Mouse (Mus musculus): Measurements from ENCODE around the gene Mast3. TPM values are rescaled to one million over a fixed set of nuclear protein-coding genes. Genes with fewer than 3 reads are reported as not detected.
A peak's percentile ranks its signal among the peaks of the same experiment; 100 is the strongest.
"Not testable (repeated sequence)": the region's sequence is repeated elsewhere in the genome, so short reads cannot be mapped to it uniquely, and the experiment has no call there.

The Mast3 gene
- polyA plus RNA-seq, 1 experiment: 178 TPM

DNA sequence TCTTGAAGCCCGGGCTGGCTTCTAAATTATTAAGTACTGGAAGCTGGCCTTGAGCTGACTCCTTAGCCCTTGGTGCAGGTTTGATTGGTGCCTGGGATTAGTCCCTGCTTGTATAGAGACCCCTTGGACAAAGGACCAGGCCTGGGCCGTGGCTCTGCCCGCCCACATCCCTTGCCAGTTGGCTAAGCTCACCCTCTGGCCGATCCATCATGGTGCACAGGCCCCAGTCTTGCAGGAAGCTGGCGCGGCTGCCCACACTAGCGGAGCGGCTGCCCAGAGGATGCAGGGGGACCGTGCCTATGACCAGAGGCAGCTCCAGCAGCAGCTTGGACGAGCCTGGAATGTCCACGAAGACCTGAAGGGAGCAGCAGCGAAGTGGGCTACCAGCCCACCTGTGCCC, 31.8 kb upstream of the Mast3 start:
- DNase-seq (ENCODE audit: extremely low spot score in 1 of 2, low spot score in 1 of 2): no peak

DNA sequence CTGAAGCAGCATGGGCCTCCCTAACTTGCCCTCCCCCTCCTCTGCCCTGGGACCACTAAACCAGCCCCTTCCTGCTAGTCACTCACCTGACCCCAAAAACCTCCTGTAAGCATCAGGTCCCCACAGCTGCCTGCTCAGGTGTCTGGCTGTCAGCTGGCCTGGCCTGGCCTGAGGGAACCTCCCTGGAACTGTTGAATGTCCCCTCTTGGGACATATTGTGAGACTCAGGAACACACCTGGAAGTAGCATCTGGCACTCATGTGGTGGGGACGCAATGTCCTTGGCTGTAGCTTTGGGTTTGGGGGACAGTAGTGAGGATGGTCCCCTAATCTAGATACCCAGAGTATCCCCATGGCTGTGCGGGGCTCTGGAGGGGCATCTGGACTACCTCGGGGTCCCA, 29.2 kb upstream of the Mast3 start:
- no peak for DNase-seq (ENCODE audit: extremely low spot score in 1 of 2, low spot score in 1 of 2)

DNA sequence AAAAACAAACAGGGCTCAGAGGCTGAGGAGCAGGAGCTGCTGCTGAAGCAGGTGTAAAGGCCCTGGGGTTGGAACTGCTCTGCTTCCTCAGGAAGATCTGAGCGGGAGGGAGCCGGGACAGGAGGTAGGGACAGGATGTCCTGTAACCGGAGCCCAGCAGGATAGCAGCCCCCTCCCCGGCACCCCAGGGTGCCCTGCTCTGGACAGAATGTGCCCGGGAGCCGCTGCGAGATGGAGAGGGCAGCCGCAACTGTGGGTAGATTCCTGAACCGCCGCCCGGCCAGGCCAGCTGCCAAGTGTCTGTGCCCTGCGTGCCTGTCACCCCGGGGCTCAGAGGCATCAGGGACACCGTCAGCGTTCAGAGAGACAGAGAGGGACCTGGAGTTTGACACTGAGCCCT, 28.7 kb upstream of the Mast3 start:
- DNase-seq (ENCODE audit: extremely low spot score in 1 of 2, low spot score in 1 of 2): no peak

DNA sequence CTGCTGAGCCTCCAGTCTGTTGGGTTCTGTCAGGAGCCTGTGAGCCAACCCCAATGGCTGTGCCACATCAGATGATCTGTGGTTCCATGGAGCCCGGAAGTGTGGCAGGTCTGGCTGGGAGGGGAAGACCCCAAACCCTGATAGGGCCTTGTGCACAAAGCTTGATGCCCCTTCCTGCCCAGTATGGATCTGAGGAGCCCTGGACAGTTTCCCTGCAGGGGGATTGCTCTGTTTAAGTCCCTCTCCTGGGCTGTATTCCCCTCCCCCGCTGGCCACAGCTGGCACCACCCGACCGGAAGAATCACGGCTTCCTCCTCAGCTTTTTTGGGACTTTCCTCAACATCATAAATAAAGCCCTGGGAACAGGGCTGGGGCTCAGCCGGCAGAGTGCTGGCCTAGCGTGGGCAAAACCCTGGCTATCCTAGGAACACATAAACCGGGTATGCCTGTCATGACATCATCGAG, 28.2 kb upstream of the Mast3 start:
- DNase-seq (ENCODE audit: extremely low spot score in 1 of 2, low spot score in 1 of 2): no peak

DNA sequence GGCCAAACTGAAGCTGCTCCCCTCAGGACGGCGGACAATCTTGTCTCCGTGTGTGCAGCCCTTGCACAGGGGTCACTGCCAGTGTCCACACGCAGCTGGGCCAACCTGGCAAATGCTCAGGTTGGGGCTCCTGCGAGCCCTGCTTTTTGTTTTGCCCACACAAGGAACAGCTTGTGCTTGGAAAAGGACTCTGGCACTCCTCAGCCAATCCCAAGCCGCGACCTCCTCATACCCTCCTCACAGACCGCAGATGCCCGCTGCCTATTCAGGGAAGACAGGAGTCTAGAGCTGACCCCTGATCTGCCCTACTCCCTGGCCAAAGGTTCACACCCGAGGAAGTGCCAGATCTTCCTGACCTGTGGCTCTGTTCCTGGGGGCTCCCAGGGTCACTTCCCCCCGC, 27.5 kb upstream of the Mast3 start:
- no peak for DNase-seq (ENCODE audit: extremely low spot score in 1 of 2, low spot score in 1 of 2)

DNA sequence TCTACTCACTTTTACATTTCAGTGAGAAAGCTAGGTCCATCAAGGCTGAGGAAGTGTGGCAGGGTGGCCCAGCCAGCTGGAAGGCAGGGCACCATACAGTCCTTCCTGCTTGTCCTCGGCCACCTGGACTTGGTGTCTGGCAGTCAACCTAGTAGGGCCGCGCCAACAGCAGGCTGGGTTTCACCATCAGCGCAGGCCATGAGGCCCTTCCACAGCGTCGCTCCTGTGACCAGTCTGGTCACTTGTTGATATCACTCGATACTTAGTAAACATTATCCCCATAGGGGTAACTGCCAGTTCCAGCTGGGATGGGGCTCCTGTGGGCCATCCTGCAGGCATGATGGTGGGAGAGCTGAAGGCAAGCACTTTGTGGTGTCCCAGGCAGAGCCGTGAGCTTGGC, 26.7 kb upstream of the Mast3 start:
- no peak for DNase-seq (ENCODE audit: extremely low spot score in 1 of 2, low spot score in 1 of 2)

DNA sequence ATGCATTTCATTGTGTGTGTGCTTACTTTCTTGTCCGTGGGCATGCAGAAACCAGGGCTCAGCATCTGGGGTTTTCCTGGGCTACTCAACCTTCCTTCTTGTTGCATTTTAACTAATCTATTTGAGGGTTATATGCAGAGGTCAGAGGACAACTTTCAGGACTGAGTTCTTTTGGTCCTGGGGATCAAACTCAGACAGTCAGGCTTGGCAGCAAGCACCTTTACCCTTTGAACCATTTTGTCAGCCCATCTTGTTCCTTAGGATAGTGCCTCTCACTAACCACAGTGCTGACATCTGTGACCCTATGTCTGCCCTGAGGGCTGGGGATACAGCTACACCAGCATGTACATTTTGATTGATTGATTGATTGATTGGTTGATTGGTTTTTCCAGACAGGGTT, 22.9 kb upstream of the Mast3 start:
- no peak for DNase-seq (ENCODE audit: extremely low spot score in 1 of 2, low spot score in 1 of 2)

DNA sequence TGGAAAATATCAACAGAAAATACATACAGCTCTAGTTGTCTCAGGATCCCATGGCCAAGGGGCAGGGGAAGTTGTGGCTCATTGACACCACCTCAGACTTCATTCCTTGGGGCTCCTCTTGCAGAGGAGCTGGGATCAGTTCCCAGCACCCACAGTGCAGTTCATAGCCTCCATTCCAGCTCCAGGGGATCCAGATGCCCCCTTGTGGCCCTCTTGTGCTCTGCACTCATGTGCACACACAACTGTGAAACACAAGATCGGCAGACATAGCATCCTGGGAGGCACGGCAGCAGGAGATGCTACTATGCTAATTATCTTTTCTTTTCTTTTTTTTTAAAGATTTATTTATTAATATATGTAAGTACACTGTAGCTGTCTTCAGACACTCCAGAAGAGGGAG, 22.2 kb upstream of the Mast3 start:
- no peak for DNase-seq (ENCODE audit: extremely low spot score in 1 of 2, low spot score in 1 of 2)

DNA sequence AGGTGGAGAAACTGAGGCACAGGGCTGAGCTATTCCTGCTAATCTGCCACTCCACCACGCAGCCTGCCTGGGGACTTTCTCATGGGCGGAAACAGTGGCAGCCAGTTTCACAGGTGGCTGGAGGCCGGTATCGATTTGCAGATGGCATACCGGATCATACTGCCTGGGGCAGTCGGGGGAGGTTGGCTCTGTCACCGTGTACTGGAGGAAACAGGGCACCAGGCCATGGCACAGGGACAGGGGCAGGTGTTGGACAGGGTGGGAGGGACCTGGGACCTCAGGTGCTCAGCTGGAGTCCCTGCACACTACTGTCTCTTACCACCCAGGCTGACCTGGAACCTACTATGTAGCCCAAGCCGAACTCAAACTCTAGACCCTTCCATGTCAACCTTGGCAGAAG, 21.0 kb upstream of the Mast3 start:
- no peak for DNase-seq (ENCODE audit: extremely low spot score in 1 of 2, low spot score in 1 of 2)

DNA sequence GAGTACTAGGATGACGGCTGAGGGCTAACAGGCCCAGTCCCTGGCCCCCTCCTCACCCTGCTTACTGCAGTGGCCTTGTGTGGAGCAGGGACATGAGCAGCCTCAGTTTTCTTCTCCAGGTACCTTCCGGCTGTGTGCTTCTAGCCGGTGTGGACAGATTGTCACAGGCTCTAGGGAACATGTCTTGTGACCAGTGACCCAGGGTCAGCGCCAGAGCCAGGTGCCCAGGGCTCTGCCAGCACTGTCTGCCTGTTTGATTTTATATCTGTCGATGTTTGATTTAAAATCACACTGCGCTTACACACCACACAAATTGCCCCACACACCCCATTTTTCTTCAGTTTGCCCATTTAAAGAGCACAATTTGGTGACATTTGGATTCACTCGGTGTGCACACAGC, 18.9 kb upstream of the Mast3 start:
- no peak for DNase-seq (ENCODE audit: extremely low spot score in 1 of 2, low spot score in 1 of 2)

DNA sequence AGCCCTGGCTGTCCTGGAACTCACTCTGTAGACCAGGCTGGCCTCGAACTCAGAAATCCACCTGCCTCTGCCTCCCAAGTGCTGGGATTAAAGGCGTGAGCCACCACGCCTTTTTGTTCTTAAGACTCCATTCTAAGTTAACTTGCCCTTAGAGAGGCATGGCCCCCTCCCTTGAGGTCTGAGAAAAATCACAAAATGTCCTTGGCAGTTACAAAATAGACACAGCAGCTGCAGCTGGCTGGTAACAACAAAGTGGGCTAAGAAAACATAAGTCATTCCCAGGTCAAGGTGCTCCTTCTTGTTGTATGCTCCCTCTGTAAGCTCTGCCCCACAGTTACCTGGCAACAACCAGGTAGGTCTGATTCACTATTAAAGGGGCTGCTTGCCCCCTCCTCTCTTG, 17.7 kb upstream of the Mast3 start:
- DNase-seq (ENCODE audit: extremely low spot score in 1 of 2, low spot score in 1 of 2): not testable (repeated sequence)

DNA sequence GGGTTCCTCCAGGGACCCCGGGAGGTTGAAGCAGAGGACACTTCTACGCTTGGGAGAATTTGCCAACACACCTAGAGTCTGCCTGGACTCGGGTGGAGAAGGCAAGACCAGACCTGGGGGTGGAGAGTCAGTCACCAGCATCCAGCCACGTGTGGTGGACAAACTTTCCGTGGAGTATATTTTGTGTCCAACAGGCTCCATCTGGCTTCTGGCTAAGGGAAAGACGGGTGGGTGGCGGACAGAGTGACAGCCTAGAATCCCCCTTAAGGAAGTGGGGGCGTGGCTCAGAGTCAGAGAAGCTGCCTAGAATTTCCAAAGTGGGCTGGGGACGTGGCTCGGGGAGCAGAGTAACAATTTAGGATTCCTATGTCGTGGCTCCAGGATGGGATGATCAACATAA, 17.1 kb upstream of the Mast3 start:
- peak in 1 of 2 experiments; percentile 55 for DNase-seq (ENCODE audit: extremely low spot score in 1 of 2, low spot score in 1 of 2)

DNA sequence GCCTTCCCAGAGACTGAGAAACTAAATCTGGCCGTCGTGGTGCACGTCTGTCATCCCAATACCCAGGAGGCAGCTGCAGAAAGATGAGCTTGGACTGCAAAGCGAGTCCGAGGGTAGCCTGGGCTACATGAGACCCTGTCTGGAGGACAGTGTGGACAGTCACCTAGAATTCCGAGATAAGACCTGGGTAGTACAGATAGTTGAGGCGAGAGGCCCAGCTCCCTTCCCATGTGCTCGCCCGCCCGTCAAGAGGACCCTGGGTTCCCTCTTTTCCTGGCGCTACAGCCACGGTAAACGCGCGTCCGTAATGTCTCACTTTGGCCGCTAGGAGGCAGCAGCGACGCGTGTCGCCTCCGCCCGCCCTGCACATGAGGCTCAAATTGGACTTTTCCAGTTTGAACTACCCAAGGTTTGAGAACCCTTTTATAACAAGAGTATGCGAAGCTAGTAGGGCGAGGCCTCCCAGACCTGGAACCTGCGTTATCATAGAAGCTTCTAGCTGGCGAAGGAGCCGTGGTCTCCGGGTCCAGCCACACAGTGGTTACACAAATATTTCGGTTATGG, 16.6 kb upstream of the Mast3 start:
- peak in 1 of 2 experiments; percentile 75 for DNase-seq (ENCODE audit: extremely low spot score in 1 of 2, low spot score in 1 of 2)

DNA sequence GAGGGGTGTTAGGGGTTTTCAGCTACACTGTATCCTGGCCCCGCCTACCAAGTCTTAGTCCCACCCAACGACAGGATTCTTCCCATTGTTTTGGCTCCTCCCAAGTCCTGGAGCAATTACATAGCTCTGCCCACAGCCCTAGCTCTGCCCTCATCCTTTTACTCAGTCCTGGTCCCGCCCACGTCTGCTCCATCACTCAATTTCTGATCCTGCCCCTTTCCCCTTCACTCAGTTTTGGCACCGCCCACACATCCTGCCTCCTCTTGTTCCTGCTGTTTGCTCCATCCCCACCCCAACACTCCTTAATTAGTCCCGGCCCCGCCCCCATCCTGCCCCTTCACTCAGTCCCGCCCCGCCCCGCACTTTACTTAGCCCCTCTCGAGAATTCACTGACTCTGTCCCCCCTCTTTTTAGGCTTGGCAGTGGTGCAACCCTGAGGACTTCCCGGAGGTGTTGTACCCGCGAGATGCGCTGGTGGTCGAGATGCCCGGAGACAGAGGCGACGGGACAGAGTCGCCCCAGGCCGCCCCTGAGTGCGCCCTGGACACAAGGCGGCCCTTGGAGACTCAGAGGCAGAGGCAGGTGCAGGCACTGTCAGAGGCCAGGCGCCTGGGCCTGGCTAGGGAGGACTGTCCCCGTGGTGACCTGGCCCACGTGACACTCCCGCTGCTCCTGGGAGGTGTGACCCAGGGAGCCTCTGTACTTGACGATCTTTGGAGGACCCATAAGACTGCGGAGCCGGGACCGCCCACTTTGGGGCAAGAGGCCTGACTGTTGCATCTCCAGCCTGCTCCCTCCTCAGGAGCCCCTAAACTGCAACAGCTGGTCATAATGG, 15.5 kb upstream of the Mast3 start:
- no peak for DNase-seq (ENCODE audit: extremely low spot score in 1 of 2, low spot score in 1 of 2)

DNA sequence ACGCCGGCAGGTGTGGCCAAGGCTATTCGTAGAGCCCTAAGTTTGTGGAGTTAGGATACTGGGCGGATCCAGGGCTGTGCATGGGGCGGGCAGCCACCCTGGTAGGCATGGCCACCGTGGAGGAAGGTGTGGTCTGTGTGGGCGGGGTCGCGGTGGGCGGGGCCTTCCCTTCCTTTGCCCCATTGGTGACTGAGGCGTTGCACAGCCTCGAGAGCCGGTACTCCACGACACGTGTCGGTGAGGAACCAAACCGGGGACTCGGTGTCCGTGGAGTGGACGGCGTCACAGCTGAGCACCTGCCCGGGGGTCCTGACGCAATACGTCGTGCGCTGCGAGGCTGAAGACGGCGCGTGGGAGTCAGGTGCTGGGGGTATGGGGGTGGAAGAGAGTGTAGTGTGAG, 11.8 kb upstream of the Mast3 start:
- no peak for DNase-seq (ENCODE audit: extremely low spot score in 1 of 2, low spot score in 1 of 2)

DNA sequence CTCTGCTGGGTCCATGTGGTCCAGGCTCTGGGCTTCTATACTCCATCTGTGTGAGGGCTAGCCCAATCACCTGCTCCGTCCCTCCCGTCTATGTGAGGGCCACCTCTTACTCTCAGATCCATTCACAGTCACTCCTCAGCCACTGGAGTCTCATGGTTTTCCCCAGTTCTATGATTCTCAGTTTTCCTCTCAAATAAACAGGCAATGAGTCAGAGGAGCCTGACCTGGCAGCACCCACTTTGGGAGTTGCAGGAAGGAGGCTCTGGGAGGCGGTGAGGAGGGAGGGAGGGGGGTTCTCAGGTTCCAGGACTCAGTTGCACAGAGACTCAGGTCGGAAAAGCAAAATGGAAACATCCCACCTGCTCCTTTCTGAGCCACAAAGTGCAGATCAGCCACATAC, 8.0 kb upstream of the Mast3 start:
- DNase-seq (ENCODE audit: extremely low spot score in 1 of 2, low spot score in 1 of 2): no peak

DNA sequence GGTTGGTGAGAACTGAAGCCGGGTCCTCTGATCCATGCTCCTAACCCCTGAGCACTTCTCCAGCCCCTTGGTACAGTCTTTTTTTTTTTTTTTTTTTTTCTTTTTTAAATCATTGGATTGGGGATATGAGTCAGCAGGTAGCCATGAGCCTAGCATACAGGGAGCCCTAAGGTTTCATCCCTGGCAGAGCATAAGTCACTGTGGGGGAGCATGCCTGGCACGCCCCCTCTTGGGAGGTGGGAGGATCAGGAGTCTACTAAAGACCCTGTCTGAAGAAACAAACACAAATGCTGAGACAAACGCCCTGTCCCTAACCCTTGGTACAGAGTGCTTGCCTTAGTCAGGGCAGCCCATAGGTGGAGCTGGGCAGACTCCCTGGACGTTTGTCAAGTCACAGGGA, 7.2 kb upstream of the Mast3 start:
- no peak for DNase-seq (ENCODE audit: extremely low spot score in 1 of 2, low spot score in 1 of 2)

DNA sequence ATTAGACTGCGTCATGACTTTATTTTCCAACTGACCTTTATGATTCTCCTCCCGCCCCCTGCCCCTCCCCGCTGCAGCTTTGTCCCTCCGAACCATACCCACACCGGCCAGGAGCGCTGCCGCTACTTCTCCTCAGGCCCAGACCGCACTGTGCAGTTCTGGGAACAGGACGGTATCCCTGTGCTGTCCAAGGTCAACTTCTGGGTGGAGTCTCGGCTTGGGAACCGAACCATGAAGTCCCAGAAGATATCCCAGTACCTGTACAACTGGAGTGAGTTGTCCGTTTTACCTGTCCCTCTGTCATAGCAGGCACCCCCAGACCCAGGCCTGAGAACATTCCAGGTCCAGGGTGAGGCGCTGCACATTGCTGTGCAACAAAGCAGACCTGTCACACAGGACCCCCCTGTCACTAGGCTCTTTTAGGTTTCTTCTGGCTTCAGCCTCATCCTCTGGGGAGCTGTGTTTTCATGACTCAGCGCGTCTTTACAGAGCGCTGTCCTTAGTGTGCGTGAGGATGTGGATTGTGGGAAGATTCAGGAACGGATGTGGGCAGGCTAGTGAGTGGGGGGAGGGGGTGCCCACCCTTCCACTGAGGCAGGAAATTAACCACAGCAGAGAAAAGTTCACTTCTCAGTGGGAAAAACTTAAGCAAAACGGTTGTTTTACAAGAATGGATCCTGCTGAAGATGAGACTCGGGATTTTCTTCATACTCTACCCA, 6.3 kb upstream of the Mast3 start:
- no peak for DNase-seq (ENCODE audit: extremely low spot score in 1 of 2, low spot score in 1 of 2)

DNA sequence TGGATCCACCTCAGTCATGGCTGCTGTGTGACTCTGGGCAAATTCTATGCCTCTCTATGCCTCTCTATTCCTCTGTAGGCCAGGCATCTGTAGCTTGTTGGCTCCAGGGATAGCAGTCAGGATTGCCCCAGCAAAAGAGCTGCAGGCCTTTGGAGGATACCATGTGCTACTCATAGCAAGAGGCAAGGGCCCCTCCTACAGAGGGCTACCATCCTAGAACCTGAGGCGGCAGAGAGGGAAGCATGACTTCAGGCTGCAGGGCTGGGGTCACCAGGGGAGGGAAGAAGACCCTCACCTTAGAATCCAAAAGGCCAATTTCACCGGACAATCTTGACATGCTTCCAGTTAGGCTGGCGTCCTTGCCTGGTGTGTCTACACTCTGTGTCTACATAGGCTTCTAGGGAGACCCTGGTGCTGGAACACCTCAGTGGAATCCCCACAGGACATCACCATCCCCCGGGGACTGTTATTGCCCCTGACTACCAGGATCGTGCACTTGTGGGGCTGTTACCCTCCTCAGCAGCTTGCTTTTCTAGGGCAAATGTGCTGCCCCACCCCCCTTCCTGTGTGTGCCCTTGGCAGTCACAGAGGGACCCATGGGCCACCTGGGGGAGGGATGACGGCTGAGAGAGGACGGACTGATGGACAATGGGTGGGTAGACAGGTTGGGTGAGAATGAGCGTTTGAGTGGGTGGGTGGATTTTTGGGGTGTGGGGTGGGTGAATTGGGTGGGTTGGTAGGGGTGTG, 4.3 kb upstream of the Mast3 start:
- no peak for DNase-seq (ENCODE audit: extremely low spot score in 1 of 2, low spot score in 1 of 2)

DNA sequence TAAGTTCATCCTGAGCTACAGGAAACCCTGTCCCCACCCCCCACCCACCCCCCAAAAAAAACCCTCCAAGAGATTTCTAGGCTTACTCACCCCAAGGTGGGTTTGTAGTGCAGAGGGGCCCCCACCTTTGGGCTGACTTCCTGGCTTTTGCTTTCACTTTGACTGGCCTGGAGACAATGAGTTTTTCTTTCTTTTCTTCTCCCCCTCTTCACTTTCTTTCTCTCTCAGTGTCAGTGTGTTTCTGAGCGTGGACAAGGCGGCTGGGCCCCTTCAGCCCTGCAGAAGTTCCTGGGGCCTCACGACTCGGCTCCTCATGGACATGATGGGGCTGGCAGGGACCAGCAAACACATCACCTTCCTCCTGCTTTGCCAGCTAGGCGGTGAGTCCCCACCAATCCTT, 3.4 kb upstream of the Mast3 start, which contains the start of gene Il12rb1:
Gene Il12rb1 (plus strand): TSS at position 211 of the 400 bp plus-strand sequence.
- DNase-seq (ENCODE audit: extremely low spot score in 1 of 2, low spot score in 1 of 2): no peak

DNA sequence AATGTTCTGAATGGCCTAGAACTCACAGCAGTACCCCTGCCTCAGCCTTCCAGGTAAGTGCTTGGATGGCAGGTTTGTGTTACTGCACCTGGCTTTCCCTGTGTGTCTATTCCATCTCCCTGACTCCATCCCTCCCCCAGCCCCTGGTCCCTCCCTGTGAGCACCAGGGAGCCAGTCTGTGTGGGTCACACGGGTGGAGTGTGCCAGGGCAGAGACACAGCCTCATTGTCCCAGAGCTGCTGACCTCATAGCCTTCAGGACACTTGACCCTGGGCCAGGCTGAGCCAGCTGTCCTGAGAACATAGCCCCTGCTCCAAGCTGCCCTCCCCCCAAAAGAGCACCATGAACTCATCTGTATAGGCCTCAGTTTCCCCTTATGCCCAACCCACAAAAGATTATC, 2.5 kb upstream of the Mast3 start:
- no peak for DNase-seq (ENCODE audit: extremely low spot score in 1 of 2, low spot score in 1 of 2)

Measured in frontal cortex, adult 2 months (tissue).